Mouse (Mus musculus) kidney, adult 18-20 months (tissue): ENCODE measurements around the gene Rps8.

Experiments
- DNase-seq: peaks from one replicate; pipeline ENCODE4 v3.0.0; 2021

The Rps8 gene

GRCm38 (mm10) chr4:117124518-117125347 lies 31.3 kb downstream of the Rps8 start:
- DNase-seq, result peak; percentile 24

- DNase-seq, result no peak
These were observed 31.9 kb downstream of the Rps8 start for GRCm38 (mm10) chr4:117124218-117124517.

GRCm38 (mm10) chr4:117123546-117124217 lies 32.4 kb downstream of the Rps8 start:
- DNase-seq, result no peak

GRCm38 (mm10) chr4:117122209-117122608 lies 33.8 kb downstream of the Rps8 start:
- no peak for DNase-seq

- DNase-seq, result peak; percentile 92
These were observed 35.3 kb downstream of the Rps8 start for GRCm38 (mm10) chr4:117120445-117121414.

GRCm38 (mm10) chr4:117120052-117120444 lies 36.0 kb downstream of the Rps8 start:
- DNase-seq, result no peak

- no peak for DNase-seq
These were observed 36.4 kb downstream of the Rps8 start for GRCm38 (mm10) chr4:117119636-117120035.

- no peak for DNase-seq
These were observed 38.1 kb downstream of the Rps8 start for GRCm38 (mm10) chr4:117117931-117118330.

GRCm38 (mm10) chr4:117115592-117115991 lies 40.5 kb downstream of the Rps8 start:
- no peak for DNase-seq

GRCm38 (mm10) chr4:117113237-117113636 lies 42.8 kb downstream of the Rps8 start:
- no peak for DNase-seq

GRCm38 (mm10) chr4:117110985-117111384 lies 45.1 kb downstream of the Rps8 start:
- DNase-seq, result no peak

GRCm38 (mm10) chr4:117110249-117110648 lies 45.8 kb downstream of the Rps8 start:
- DNase-seq, result no peak

- no peak for DNase-seq
These were observed 46.7 kb downstream of the Rps8 start for GRCm38 (mm10) chr4:117109330-117109729.

- DNase-seq, result no peak
These were observed 47.6 kb downstream of the Rps8 start for GRCm38 (mm10) chr4:117108524-117108849.

GRCm38 (mm10) chr4:117107813-117108523 lies 48.1 kb downstream of the Rps8 start:
- no peak for DNase-seq

- no peak for DNase-seq
These were observed 50.9 kb downstream of the Rps8 start for GRCm38 (mm10) chr4:117105127-117105526.

GRCm38 (mm10) chr4:117104672-117105071 lies 51.4 kb downstream of the Rps8 start:
- DNase-seq, result no peak
